Mouse (Mus musculus) small intestine, adult 2 months (tissue): ENCODE measurements around the gene Ntm. TPM values are rescaled to one million over a fixed set of nuclear protein-coding genes. Genes with fewer than 3 reads are reported as not detected.

Experiments
- H3K27ac ChIP-seq: fragments of 200-500 bp; 2 replicates; pipeline ENCODE4 v1.5.1; 2012; ENCODE audit warnings: low read depth, low read length, control low read depth, inconsistent platforms; ENCODE audit not compliant: insufficient read depth
- H3K27me3 ChIP-seq: fragments of 200-500 bp; 2 replicates; pipeline ENCODE4 v1.6.1; 2012; ENCODE audit warnings: mild to moderate bottlenecking, moderate library complexity, low read length, inconsistent platforms; ENCODE audit not compliant: control insufficient read depth, insufficient read depth
- H3K36me3 ChIP-seq: fragments of 200-500 bp; 2 replicates; pipeline ENCODE4 v1.6.1; 2012; ENCODE audit warnings: mild to moderate bottlenecking, low read length, control low read depth, inconsistent platforms; ENCODE audit not compliant: control insufficient read depth, insufficient read depth
- H3K4me1 ChIP-seq: fragments of 200-500 bp; 2 replicates; pipeline ENCODE4 v1.6.1; 2012; ENCODE audit warnings: low read length, inconsistent platforms, mixed read lengths; ENCODE audit not compliant: control insufficient read depth, insufficient read depth, insufficient read length
- H3K4me3 ChIP-seq: fragments of 200-500 bp; 2 replicates; pipeline ENCODE4 v1.5.1; 2012; ENCODE audit warnings: low read depth, mild to moderate bottlenecking, control low read depth, inconsistent platforms, low read length, moderate library complexity
- CTCF ChIP-seq: fragments of 200-500 bp; IDR thresholded peaks from 2 replicates; pipeline ENCODE4 v1.5.1; 2012; ENCODE audit warnings: low read depth, mild to moderate bottlenecking, control low read depth, inconsistent platforms, low read length, moderate library complexity, mixed read lengths; ENCODE audit not compliant: insufficient replicate concordance, insufficient read length; ENCODE audit errors: extremely low read depth
- POLR2A ChIP-seq: fragments of 200-500 bp; IDR thresholded peaks from 2 replicates; pipeline ENCODE4 v1.6.1; 2012; ENCODE audit warnings: low read depth, mild to moderate bottlenecking, control low read depth, inconsistent platforms, low read length, moderate library complexity
- WGBS: fragments of 180-500 bp; shearing (Covaris S2); methylation state at CpG from one replicate; pipeline ENCODE4 v1.1.7; 2018; 5-methylcytosine and 5-hydroxymethylcytosine counted together
- polyA plus RNA-seq: library from polyadenylated mRNA; depleted of rRNA; stranded (reverse); fragments of >200 nt; gene quantifications from 2 replicates; pipeline ENCODE4 v1.2.3, GENCODE M21; 2012

Gene Ntm
- polyA plus RNA-seq, 1 experiment: 0.10 TPM

GRCm38 (mm10) chr9:29534304-29534703 is 428.6 kb downstream of the Ntm start:
- Histone ChIP-seq H3K27me3 (no peaks in the 10 kb centered on the region), H3K4me3 (no peak overlapping the region), H3K36me3 (no peaks in the 10 kb centered on the region), H3K4me1 (peaks cover 3% of the 10 kb centered on the region; the same call in 1 of the 2 replicates), H3K27ac (no peak overlapping the region)
- 66% methylated on average over 7 of the region's 7 CpGs for WGBS
- TF ChIP-seq POLR2A: no peak
- no peak for TF ChIP-seq CTCF

- H3K4me1 ChIP-seq: peaks cover 3% of the 10 kb centered on the region; the same call in 1 of the 2 replicates
Measured at GRCm38 (mm10) chr9:29533556-29533955, 429.4 kb downstream of the Ntm start.

GRCm38 (mm10) chr9:29531147-29531917 is 431.6 kb downstream of the Ntm start:
- TF ChIP-seq CTCF (no peak), POLR2A (no peak)
- Histone ChIP-seq H3K36me3 (no peaks in the 10 kb centered on the region), H3K4me1 (peaks cover 3% of the 10 kb centered on the region; the same call in 1 of the 2 replicates), H3K4me3 (no peak overlapping the region), H3K27ac (no peak overlapping the region), H3K27me3 (no peaks in the 10 kb centered on the region)
- 63% methylated on average over 6 of the region's 6 CpGs for WGBS

More at GRCm38 (mm10) chr9:29533556-29533955, 429.4 kb downstream of the Ntm start:
- H3K27me3 ChIP-seq: no peaks in the 10 kb centered on the region
- no peak overlapping the region for H3K27ac ChIP-seq
- TF ChIP-seq POLR2A: no peak
- TF ChIP-seq CTCF: no peak
- H3K36me3 ChIP-seq: no peaks in the 10 kb centered on the region
- H3K4me3 ChIP-seq: no peak overlapping the region
- WGBS: 51% methylated on average over 1 of the region's 1 CpGs

GRCm38 (mm10) chr9:29524109-29524508 is 438.8 kb downstream of the Ntm start:
- Histone ChIP-seq H3K27ac (no peak overlapping the region), H3K4me1 (no peaks in the 10 kb centered on the region), H3K27me3 (no peaks in the 10 kb centered on the region), H3K36me3 (no peaks in the 10 kb centered on the region), H3K4me3 (no peak overlapping the region)
- no peak for TF ChIP-seq POLR2A
- TF ChIP-seq CTCF: no peak
- whole genome bisulfite sequencing: 57% methylated on average over 1 of the region's 1 CpGs

- TF ChIP-seq CTCF (no peak), POLR2A (no peak)
- no peaks in the 10 kb centered on the region for H3K36me3 ChIP-seq
- no peak overlapping the region for H3K27ac ChIP-seq
- H3K4me3 ChIP-seq: no peak overlapping the region
- no peaks in the 10 kb centered on the region for H3K4me1 ChIP-seq
- H3K27me3 ChIP-seq: no peaks in the 10 kb centered on the region
- WGBS: 48% methylated on average over 3 of the region's 3 CpGs
Measured at GRCm38 (mm10) chr9:29523221-29523620, 439.7 kb downstream of the Ntm start.

GRCm38 (mm10) chr9:29519181-29519580 is 443.8 kb downstream of the Ntm start:
- H3K4me3 ChIP-seq: no peak overlapping the region
- no peaks in the 10 kb centered on the region for H3K36me3 ChIP-seq
- no peak overlapping the region for H3K27ac ChIP-seq
- no peaks in the 10 kb centered on the region for H3K4me1 ChIP-seq
- H3K27me3 ChIP-seq: no peaks in the 10 kb centered on the region
- TF ChIP-seq CTCF (no peak), POLR2A (no peak)
- WGBS: 59% methylated on average over 2 of the region's 2 CpGs

GRCm38 (mm10) chr9:29516688-29517087 is 446.3 kb downstream of the Ntm start:
- no peak for TF ChIP-seq POLR2A
- TF ChIP-seq CTCF: no peak
- H3K4me3 ChIP-seq: no peak overlapping the region
- H3K27me3 ChIP-seq: no peaks in the 10 kb centered on the region
- no peaks in the 10 kb centered on the region for H3K36me3 ChIP-seq
- no peaks in the 10 kb centered on the region for H3K4me1 ChIP-seq
- H3K27ac ChIP-seq: no peak overlapping the region
- WGBS: 55% methylated on average over 2 of the region's 2 CpGs
